Mouse (Mus musculus) embryonic facial prominence, embryonic 11.5 days (tissue): ENCODE results near the gene Vstm2l. TPM values are rescaled to one million over a fixed set of nuclear protein-coding genes. Genes with fewer than 3 reads are reported as not detected.

Experiments
- ATAC-seq: fragments of 200-750 bp; cut with Nextera tagmentation; replicated peaks from 2 replicates; pipeline ENCODE4 v1.8.0; 2017; ENCODE audit warnings: low read depth; ENCODE audit not compliant: insufficient number of reproducible peaks, low FRiP score, low TSS enrichment
- DNase-seq: peaks from one replicate; pipeline ENCODE4 v3.0.0-alpha.2; 2015; ENCODE audit warnings: low spot score
- H3K27ac ChIP-seq: fragments of 300-500 bp; sonication (generic); replicated peaks from 2 replicates; pipeline ENCODE4 v1.5.1; 2014; ENCODE audit warnings: mild to moderate bottlenecking, low read depth, low read length, control low read depth
- H3K27me3 ChIP-seq: fragments of 300-500 bp; sonication (generic); 2 replicates; pipeline ENCODE4 v1.6.1; 2014; ENCODE audit warnings: mild to moderate bottlenecking, low read length, moderate library complexity, mixed read lengths; ENCODE audit not compliant: control insufficient read depth, insufficient read depth
- H3K36me3 ChIP-seq: fragments of 300-500 bp; sonication (generic); replicated peaks from 2 replicates; pipeline ENCODE4 v1.6.1; 2014; ENCODE audit warnings: low read depth, mild to moderate bottlenecking, low read length, moderate library complexity, mixed read lengths; ENCODE audit not compliant: control insufficient read depth, insufficient read depth
- H3K4me1 ChIP-seq: fragments of 300-500 bp; sonication (generic); 2 replicates; pipeline ENCODE4 v1.6.1; 2014; ENCODE audit warnings: low read length, mixed read lengths; ENCODE audit not compliant: control insufficient read depth, insufficient read depth
- H3K4me2 ChIP-seq: fragments of 300-500 bp; sonication (generic); 2 replicates; pipeline ENCODE4 v1.6.1; 2014; ENCODE audit warnings: low read depth, mild to moderate bottlenecking, control low read depth, low read length, moderate library complexity
- H3K4me3 ChIP-seq: fragments of 300-500 bp; sonication (generic); 2 replicates; pipeline ENCODE4 v1.5.1; 2014; ENCODE audit warnings: low read depth, low read length, control low read depth
- H3K9ac ChIP-seq: fragments of 300-500 bp; sonication (generic); replicated peaks from 2 replicates; pipeline ENCODE4 v1.6.1; 2014; ENCODE audit warnings: mild to moderate bottlenecking, control low read depth, low read length
- H3K9me3 ChIP-seq: fragments of 300-500 bp; sonication (generic); replicated peaks from 2 replicates; pipeline ENCODE4 v1.6.1; 2016; ENCODE audit warnings: mild to moderate bottlenecking, low read length, inconsistent platforms, mixed read lengths; ENCODE audit not compliant: control insufficient read depth
- WGBS: fragments of 180-500 bp; shearing (Covaris S2); extraction: QIAGEN DNeasy Blood & Tissue Kit; methylation state at CpG from one replicate; pipeline ENCODE4 v1.1.7; 2014; 5-methylcytosine and 5-hydroxymethylcytosine counted together
- polyA plus RNA-seq: library from polyadenylated mRNA; unstranded; fragments of >200 nt; fragmentation: Nextera tagmentation; extraction: Ambion mirVana; gene quantifications from 2 replicates; pipeline ENCODE4 v1.2.1, GENCODE M21; 2014

Vstm2l gene
- polyA plus RNA-seq, 1 experiment from 2014 or later, result 1.4 TPM

DNA sequence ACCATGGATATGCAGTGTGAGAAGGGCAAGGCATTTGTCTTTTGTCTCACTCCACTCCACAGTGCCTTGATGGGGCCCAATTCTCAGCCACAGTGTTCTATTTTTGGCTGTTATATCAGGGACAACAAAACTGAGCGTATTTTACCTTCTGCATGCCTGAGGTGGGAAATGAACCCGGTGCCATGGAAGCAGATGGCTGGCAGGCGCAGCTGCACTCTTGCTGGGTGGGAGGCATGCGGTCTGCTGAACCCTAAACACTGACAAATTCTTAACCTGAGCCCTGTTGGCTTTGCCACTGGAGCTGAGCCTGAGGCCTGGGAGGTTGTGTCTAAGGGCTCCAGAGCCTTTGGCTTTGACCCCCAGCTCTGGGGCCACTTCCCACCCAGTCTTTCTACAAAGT lies 71.2 kb downstream of the Vstm2l start:
- 82% methylated on average over 4 of the region's 4 CpGs for WGBS
- H3K4me1 ChIP-seq, result no peaks in the 10 kb centered on the region
- no peaks in the 10 kb centered on the region for H3K27me3 ChIP-seq
- DNase-seq (no peak), ATAC-seq (no peak)
- no peak overlapping the region for H3K27ac ChIP-seq
- peaks cover 2% of the 10 kb centered on the region; the same call in 1 of the 2 replicates for H3K36me3 ChIP-seq
- H3K9ac ChIP-seq, result no peak overlapping the region
- no peak overlapping the region for H3K4me2 ChIP-seq
- H3K4me3 ChIP-seq, result no peak overlapping the region
- H3K9me3 ChIP-seq, result no peaks in the 10 kb centered on the region

DNA sequence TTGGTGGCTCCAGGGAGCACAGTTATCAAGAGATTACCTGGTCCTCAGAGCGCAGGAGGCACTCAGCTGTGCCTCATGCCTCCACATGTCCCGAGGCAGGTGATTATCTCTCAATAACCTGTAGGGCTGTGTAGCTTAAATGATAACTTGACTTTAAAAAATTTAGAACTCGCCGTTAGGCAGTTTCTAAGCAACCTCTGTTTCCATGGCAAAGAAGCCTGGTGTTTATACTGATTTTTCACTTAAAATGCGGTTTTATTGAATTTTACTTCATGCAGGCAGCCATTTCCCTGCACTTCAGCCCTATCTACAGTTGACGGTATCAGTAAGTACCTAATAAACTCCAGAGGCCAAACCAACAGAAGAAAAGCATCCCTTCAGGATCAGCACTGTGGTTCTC lies 71.8 kb downstream of the Vstm2l start:
- Histone ChIP-seq H3K4me3 (no peak overlapping the region), H3K27me3 (no peaks in the 10 kb centered on the region), H3K4me1 (no peaks in the 10 kb centered on the region), H3K4me2 (no peak overlapping the region), H3K9ac (no peak overlapping the region), H3K9me3 (no peaks in the 10 kb centered on the region), H3K36me3 (peaks cover 2% of the 10 kb centered on the region; the same call in 1 of the 2 replicates), H3K27ac (no peak overlapping the region)
- 88% methylated on average over 6 of the region's 6 CpGs for whole genome bisulfite sequencing
- DNase-seq, result no peak
- no peak for ATAC-seq

DNA sequence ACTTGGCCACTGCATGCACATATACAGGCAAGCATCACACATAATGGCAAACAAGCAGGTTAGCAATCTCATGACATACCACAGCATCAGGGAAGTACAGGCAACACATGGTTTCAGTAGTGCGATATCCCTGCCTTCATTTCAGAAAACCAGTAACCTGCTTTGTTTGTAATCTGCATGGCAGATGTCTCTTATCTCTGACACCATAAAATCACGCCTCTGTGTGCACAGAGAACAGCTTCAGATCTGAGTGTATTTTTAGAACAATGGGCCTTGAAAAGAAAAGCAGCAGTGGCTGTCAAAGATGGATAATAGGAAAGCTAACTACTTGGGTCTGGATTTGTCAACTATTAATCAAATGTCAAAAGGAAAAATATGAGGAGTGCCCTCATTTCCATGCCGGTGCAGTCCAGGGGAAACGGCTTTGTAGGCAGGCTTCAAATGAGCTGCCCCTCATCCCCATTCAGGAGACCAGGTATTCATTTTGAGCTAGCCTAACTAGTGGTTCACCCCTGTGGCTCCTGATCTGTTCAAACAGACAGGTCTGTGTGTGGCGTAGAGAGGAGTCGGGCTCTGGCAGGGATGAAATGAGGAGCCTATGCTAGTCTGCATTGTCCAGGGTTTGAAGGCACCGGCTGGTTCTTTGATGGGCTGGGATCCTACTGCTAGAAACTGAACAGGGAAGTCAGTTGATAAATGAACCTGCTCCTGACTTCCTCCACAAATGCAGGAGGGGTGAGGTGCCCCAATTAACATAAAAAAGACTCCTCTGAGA lies 74.2 kb downstream of the Vstm2l start:
- Histone ChIP-seq H3K9ac (no peak overlapping the region), H3K36me3 (no peaks in the 10 kb centered on the region), H3K9me3 (no peaks in the 10 kb centered on the region), H3K27me3 (no peaks in the 10 kb centered on the region), H3K4me3 (no peak overlapping the region), H3K4me2 (no peak overlapping the region), H3K4me1 (no peaks in the 10 kb centered on the region), H3K27ac (no peak overlapping the region)
- no peak for ATAC-seq
- WGBS, result 85% methylated on average over 7 of the region's 7 CpGs
- no peak for DNase-seq

DNA sequence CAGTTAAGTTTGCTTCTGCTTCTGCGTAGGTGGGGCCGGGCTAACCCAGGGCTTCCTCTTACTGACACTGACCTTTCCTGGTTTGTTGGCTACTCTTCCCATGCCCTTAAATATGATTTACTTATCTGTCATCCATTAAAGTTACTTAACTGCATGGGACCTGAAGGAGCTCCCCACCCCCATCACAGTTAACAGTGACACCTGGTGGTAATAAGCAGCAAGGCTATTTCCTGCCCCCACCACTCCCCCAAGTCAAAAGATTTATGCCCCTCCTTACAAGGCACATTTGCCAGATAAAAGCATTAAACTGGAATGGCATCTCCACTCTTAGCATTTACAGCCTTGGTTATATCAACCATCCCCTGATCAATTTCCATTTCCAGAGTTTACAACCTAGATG lies 75.5 kb downstream of the Vstm2l start:
- Histone ChIP-seq H3K4me2 (no peak overlapping the region), H3K4me3 (no peak overlapping the region), H3K27ac (no peak overlapping the region), H3K36me3 (no peaks in the 10 kb centered on the region), H3K9me3 (no peaks in the 10 kb centered on the region), H3K4me1 (no peaks in the 10 kb centered on the region), H3K27me3 (no peaks in the 10 kb centered on the region), H3K9ac (no peak overlapping the region)
- DNase-seq (peak; percentile 25), ATAC-seq (no peak)
- WGBS, result 91% methylated on average over 2 of the region's 2 CpGs

DNA sequence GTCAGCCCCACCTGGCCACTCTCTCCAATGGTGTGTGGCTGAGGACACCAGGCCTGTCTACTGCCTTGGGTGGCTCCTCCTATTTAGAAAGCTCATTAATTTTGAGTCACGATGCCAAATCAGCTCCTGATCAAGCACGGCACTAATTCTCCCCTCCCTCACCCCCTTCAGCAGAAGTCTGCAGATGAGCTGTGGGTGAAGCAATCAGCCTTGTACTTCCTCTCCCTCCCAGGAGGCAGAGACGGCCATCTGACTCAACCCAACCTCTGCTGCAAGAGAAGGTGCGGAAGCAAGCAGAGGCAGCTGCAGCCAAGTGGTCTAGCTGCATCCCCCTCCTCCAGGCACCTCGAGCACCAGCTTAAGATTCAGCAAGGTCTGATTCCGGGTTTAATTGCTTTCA lies 76.6 kb downstream of the Vstm2l start:
- 81% methylated on average over 6 of the region's 6 CpGs for WGBS
- H3K36me3 ChIP-seq, result no peaks in the 10 kb centered on the region
- no peak overlapping the region for H3K27ac ChIP-seq
- DNase-seq, result no peak
- no peak for ATAC-seq
- no peaks in the 10 kb centered on the region for H3K9me3 ChIP-seq
- no peak overlapping the region for H3K9ac ChIP-seq
- no peaks in the 10 kb centered on the region for H3K27me3 ChIP-seq
- no peaks in the 10 kb centered on the region for H3K4me1 ChIP-seq
- H3K4me3 ChIP-seq, result no peak overlapping the region
- no peak overlapping the region for H3K4me2 ChIP-seq

DNA sequence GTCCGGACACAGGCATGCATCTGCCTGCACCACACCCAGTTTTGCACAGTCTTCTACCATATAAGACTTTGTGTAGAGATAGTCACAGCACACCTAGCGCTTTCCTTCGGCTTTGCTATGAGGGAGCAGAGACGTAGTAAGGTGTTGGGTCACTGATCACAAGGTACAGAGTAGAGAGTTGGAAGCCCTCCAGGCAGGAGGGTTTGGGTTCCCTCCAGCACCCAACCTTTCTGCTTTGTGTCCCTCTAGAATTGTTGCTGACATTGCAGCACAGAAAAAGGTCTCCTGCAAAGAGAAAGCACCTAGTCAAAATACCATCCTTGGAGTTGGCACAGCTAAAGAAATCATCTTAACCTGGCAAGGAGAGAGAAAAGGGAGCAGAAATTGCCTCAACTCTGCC lies 78.0 kb downstream of the Vstm2l start:
- no peaks in the 10 kb centered on the region for H3K4me1 ChIP-seq
- H3K27ac ChIP-seq, result no peak overlapping the region
- H3K27me3 ChIP-seq, result no peaks in the 10 kb centered on the region
- ATAC-seq (no peak), DNase-seq (no peak)
- no peaks in the 10 kb centered on the region; the same call in 1 of the 2 replicates for H3K36me3 ChIP-seq
- H3K4me2 ChIP-seq, result no peak overlapping the region
- no peaks in the 10 kb centered on the region for H3K9me3 ChIP-seq
- H3K9ac ChIP-seq, result no peak overlapping the region
- no peak overlapping the region for H3K4me3 ChIP-seq
- WGBS, result 91% methylated on average over 4 of the region's 4 CpGs

Other genes with a start within 250 kb of the Vstm2l start
- gene Ctnnbl1, start 177.3 kb upstream of the Vstm2l start, polyA plus RNA-seq, result 94.9 and 97.1 TPM in 2 replicates
- 27.9 and 28.5 TPM in 2 replicates for gene Tti1, start 113.8 kb downstream of the Vstm2l start, polyA plus RNA-seq
- gene Rprd1b, start 113.8 kb downstream of the Vstm2l start, polyA plus RNA-seq, result 59.2 and 62.7 TPM in 2 replicates
- gene Tgm2, start 231.8 kb downstream of the Vstm2l start, polyA plus RNA-seq, result 2.2 and 4.3 TPM in 2 replicates